Mouse (Mus musculus) forebrain, embryonic 16.5 days (tissue): Measurements from ENCODE around the gene Ezh2. TPM values are rescaled to one million over a fixed set of nuclear protein-coding genes. Genes with fewer than 3 reads are reported as not detected.

Source experiments
- ATAC-seq: fragments of 200-750 bp; cut with Nextera tagmentation; 2 replicates; pipeline ENCODE4 v1.8.0; 2017; ENCODE audit warnings: mild to moderate bottlenecking, moderate library complexity
- H3K27ac ChIP-seq: fragments of 300-500 bp; sonication (generic); 2 replicates; pipeline ENCODE4 v1.5.1; 2014; ENCODE audit warnings: low read length, control low read depth
- H3K27me3 ChIP-seq: fragments of 300-500 bp; sonication (generic); replicated peaks from 2 replicates; pipeline ENCODE4 v1.6.1; 2014; ENCODE audit warnings: low read length; ENCODE audit not compliant: control insufficient read depth, insufficient read depth
- H3K36me3 ChIP-seq: fragments of 300-500 bp; sonication (generic); 2 replicates; pipeline ENCODE4 v1.6.1; 2014; ENCODE audit not compliant: control insufficient read depth, insufficient read depth
- H3K4me1 ChIP-seq: fragments of 300-500 bp; sonication (generic); replicated peaks from 2 replicates; pipeline ENCODE4 v1.6.1; 2014; ENCODE audit warnings: low read length; ENCODE audit not compliant: control insufficient read depth, insufficient read depth
- H3K4me2 ChIP-seq: fragments of 300-500 bp; sonication (generic); 2 replicates; pipeline ENCODE4 v1.6.1; 2014; ENCODE audit warnings: mild to moderate bottlenecking, low read length, control low read depth
- H3K4me3 ChIP-seq: fragments of 300-500 bp; sonication (generic); replicated peaks from 2 replicates; pipeline ENCODE4 v1.5.1; 2014; ENCODE audit warnings: mild to moderate bottlenecking, low read length, control low read depth
- H3K9ac ChIP-seq: fragments of 300-500 bp; sonication (generic); replicated peaks from 2 replicates; pipeline ENCODE4 v1.6.1; 2014; ENCODE audit warnings: low read depth, low read length, control low read depth
- H3K9me3 ChIP-seq: fragments of 300-500 bp; sonication (generic); 2 replicates; pipeline ENCODE4 v1.6.1; 2016; ENCODE audit warnings: low read length; ENCODE audit not compliant: control insufficient read depth
- WGBS: fragments of 180-500 bp; shearing (Covaris S2); extraction: QIAGEN DNeasy Blood & Tissue Kit; methylation state at CpG from one replicate; pipeline ENCODE4 v1.1.7; 2014; 5-methylcytosine and 5-hydroxymethylcytosine counted together
- polyA plus RNA-seq: library from polyadenylated mRNA; unstranded; fragments of >200 nt; fragmentation: Nextera tagmentation; extraction: Ambion mirVana; gene quantifications from 2 replicates; pipeline ENCODE4 v1.2.1, GENCODE M21; 2015

Ezh2 gene
- polyA plus RNA-seq, 1 experiment from 2014 or later: 144 TPM

GRCm38 (mm10) chr6:47522431-47522830 is 72.7 kb downstream of the Ezh2 start:
- H3K27me3 ChIP-seq: no peaks in the 10 kb centered on the region
- H3K4me1 ChIP-seq: no peaks in the 10 kb centered on the region
- H3K4me2 ChIP-seq: no peak overlapping the region
- peaks cover 47% of the 10 kb centered on the region for H3K36me3 ChIP-seq
- H3K9ac ChIP-seq: no peak overlapping the region
- no peak overlapping the region for H3K4me3 ChIP-seq
- H3K9me3 ChIP-seq: no peaks in the 10 kb centered on the region
- H3K27ac ChIP-seq: no peak overlapping the region
- ATAC-seq: no peak
- WGBS: 96% methylated on average over 3 of the region's 3 CpGs

DNA sequence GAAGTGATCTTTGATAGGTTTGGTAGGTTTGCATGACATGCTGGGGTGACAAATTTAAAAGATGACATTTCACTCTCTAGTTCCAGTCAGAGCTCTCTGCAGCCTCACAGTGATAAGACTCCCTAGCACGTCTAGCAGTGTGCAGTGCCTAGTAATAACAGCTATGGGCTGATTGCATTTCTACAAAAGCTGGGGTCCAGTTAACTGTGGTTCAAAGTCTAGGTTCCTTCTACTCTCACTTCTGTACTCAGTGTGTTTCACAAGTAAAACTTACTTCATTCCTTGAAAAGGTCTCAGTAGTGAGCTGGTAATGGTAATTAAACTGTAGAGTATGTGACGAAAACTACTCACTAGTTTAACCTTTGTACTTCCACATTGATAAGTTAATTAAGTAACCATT is 75.1 kb downstream of the Ezh2 start:
- Histone ChIP-seq H3K9ac (no peak overlapping the region), H3K27me3 (no peaks in the 10 kb centered on the region), H3K36me3 (peaks cover 42% of the 10 kb centered on the region), H3K27ac (no peak overlapping the region), H3K4me3 (no peak overlapping the region), H3K9me3 (no peaks in the 10 kb centered on the region), H3K4me2 (no peak overlapping the region), H3K4me1 (no peaks in the 10 kb centered on the region)
- no peak for ATAC-seq
- 88% methylated on average over 2 of the region's 2 CpGs for WGBS

- no peaks in the 10 kb centered on the region for H3K27me3 ChIP-seq
- H3K4me1 ChIP-seq: no peaks in the 10 kb centered on the region
- H3K36me3 ChIP-seq: 0 out of 2 replicates have a peak, but pooled peaks cover 2% of the 10 kb centered on the region
- H3K4me2 ChIP-seq: no peak overlapping the region
- H3K27ac ChIP-seq: no peak overlapping the region
- no peak overlapping the region for H3K9ac ChIP-seq
- H3K9me3 ChIP-seq: no peaks in the 10 kb centered on the region
- WGBS: 94% methylated on average over 4 of the region's 4 CpGs
- ATAC-seq: no peak
- H3K4me3 ChIP-seq: no peak overlapping the region
These were observed 100.6 kb downstream of the Ezh2 start for GRCm38 (mm10) chr6:47494562-47494961.

- 100% methylated on average over 1 of the region's 1 CpGs for WGBS
These were observed 113.1 kb downstream of the Ezh2 start for GRCm38 (mm10) chr6:47482027-47482426.

More at GRCm38 (mm10) chr6:47482027-47482426, 113.1 kb downstream of the Ezh2 start:
- H3K27me3 ChIP-seq: no peaks in the 10 kb centered on the region
- H3K27ac ChIP-seq: no peak overlapping the region
- H3K4me1 ChIP-seq: peaks cover 3% of the 10 kb centered on the region; the same call in 1 of the 2 replicates
- no peak overlapping the region for H3K4me2 ChIP-seq
- H3K9me3 ChIP-seq: no peaks in the 10 kb centered on the region
- no peak overlapping the region for H3K4me3 ChIP-seq
- H3K9ac ChIP-seq: no peak overlapping the region
- H3K36me3 ChIP-seq: peaks cover 2% of the 10 kb centered on the region; the same call in 1 of the 2 replicates
- no peak for ATAC-seq

Other genes with a start within 250 kb of the Ezh2 start
- 168 and 188 TPM in 2 replicates for gene Cul1, start 141.9 kb downstream of the Ezh2 start, polyA plus RNA-seq
- gene Pdia4, start 218.1 kb upstream of the Ezh2 start, polyA plus RNA-seq: 150 and 166 TPM in 2 replicates
- gene Zfp786, start 235.5 kb upstream of the Ezh2 start, polyA plus RNA-seq: 17.0 and 21.9 TPM in 2 replicates
- 17.5 and 18.7 TPM in 2 replicates for gene Zfp398, start 240.3 kb upstream of the Ezh2 start, polyA plus RNA-seq